Mouse (Mus musculus): ENCODE measurements around the gene Troap. TPM values are rescaled to one million over a fixed set of nuclear protein-coding genes. Genes with fewer than 3 reads are reported as not detected.

The Troap gene
- polyA plus RNA-seq, 1 experiment from 2014 or later: 23.8 TPM

DNA sequence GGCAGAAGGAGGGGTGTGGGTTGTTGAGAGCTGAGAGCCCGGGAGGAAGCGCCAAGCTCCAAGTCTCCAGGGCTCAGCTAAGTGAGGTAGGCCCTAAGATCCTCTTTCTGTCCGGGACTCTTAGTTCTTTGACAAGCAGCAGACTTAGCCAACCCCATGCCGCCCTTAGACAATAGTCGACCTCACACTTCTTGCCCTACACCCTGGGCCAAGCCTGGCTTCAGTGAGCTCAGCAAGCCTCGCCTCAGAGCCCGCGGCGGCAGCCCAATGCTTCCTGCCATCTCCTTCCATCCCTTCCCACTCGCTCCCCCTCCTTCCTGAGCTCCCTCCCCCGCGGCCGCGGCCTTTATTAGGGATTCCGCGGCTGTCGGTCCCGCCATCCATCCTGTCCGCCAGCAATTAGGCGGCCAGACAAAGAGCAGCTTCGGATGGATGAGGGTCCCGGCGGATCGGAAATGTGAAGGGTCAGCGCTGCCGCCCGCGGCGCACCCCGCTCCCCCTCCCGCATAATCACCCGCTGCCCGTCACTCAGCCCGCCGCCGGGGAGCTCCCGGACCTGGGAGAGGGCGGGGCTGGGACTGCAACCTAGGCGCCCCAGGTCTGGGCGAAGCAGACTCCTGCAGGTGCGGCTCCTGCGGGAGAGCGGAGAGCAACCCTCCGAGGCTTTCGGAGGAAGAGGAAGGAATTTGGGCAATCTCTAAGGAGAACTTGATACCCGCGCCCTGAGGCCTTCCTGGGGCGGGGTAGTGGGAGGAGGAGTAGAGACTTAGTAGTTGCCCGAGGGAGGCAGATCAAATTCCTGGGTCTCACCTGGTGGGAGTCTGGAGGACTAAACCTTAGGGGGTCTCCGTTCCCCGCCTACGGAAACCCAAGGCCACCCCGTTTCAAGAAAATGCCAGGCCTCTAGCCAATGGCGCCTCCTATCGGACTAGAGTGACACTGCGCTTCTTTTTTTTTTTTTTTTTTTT, 19.2 kb downstream of the Troap start:
- DNase-seq (ENCODE audit: low spot score) (peak; percentile 69), ATAC-seq (replicated peaks; ENCODE audit: insufficient number of reproducible peaks, low FRiP score, low TSS enrichment, low read depth) (peak; percentile 40; the same call in 1 of the 2 replicates)
- Histone ChIP-seq H3K9ac (replicated peaks; ENCODE audit: low read length) (peak overlapping the region; percentile 54), H3K36me3 (replicated peaks; ENCODE audit: control insufficient read depth, insufficient read depth, low read depth, low read length) (no peaks in the 10 kb centered on the region), H3K4me2 (ENCODE audit: low read depth, low read length) (peak overlapping the region; percentile 90), H3K27ac (replicated peaks; ENCODE audit: low read depth, low read length) (peak overlapping the region; percentile 13; the same call in 1 of the 2 replicates), H3K27me3 (ENCODE audit: control insufficient read depth, insufficient read depth, low read length) (peaks cover 76% of the 10 kb centered on the region), H3K4me3 (ENCODE audit: low read depth, low read length) (peak overlapping the region; percentile 40), H3K4me1 (ENCODE audit: control insufficient read depth, insufficient read depth, low read length) (peaks cover 21% of the 10 kb centered on the region), H3K9me3 (replicated peaks; ENCODE audit: control insufficient read depth, low read length) (no peaks in the 10 kb centered on the region)
- under 1% methylated on average over 56 of the region's 56 CpGs for WGBS

DNA sequence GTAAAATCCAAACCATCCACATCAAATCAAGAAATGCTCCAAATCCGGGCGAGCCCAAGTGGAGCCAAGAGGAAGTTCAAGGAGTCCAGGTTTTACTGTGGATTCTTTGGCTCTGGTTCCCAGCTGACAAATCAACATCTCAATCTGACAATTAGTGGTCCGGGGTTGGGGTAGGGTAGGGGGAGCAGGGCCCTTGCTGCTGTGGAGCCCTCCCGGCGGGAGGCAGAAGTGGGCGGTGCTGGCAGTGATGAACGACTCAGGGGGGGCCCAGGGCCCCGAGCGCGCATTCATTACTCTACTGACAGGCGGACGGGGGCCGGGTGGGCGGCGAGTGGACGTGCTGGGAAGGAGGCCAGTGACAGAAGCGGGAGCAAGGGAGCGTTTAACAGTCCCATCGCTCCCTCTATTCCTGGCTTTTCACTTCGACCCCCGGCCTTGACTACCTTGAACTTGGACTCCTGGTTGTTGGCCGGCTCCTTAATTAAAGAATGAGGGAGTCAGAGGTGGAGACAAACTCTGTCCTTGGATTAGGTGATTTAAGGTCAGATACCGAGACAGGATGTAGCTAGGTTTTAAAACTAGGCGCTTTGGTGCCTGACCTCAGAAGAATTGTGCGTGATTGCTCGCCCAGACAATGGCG, 20.4 kb downstream of the Troap start:
- peaks cover 21% of the 10 kb centered on the region for H3K4me1 ChIP-seq (ENCODE audit: control insufficient read depth, insufficient read depth, low read length)
- no peak overlapping the region; the same call in 1 of the 2 replicates for H3K4me2 ChIP-seq (ENCODE audit: low read depth, low read length)
- H3K9me3 ChIP-seq (replicated peaks; ENCODE audit: control insufficient read depth, low read length): no peaks in the 10 kb centered on the region
- DNase-seq (ENCODE audit: low spot score) (peak; percentile 27), ATAC-seq (replicated peaks; ENCODE audit: insufficient number of reproducible peaks, low FRiP score, low TSS enrichment, low read depth) (no peak)
- no peak overlapping the region for H3K4me3 ChIP-seq (ENCODE audit: low read depth, low read length)
- no peak overlapping the region for H3K9ac ChIP-seq (replicated peaks; ENCODE audit: low read length)
- H3K36me3 ChIP-seq (replicated peaks; ENCODE audit: control insufficient read depth, insufficient read depth, low read depth, low read length): no peaks in the 10 kb centered on the region
- 1% methylated on average over 27 of the region's 27 CpGs for WGBS
- H3K27ac ChIP-seq (replicated peaks; ENCODE audit: low read depth, low read length): no peak overlapping the region
- peaks cover 77% of the 10 kb centered on the region for H3K27me3 ChIP-seq (ENCODE audit: control insufficient read depth, insufficient read depth, low read length)

DNA sequence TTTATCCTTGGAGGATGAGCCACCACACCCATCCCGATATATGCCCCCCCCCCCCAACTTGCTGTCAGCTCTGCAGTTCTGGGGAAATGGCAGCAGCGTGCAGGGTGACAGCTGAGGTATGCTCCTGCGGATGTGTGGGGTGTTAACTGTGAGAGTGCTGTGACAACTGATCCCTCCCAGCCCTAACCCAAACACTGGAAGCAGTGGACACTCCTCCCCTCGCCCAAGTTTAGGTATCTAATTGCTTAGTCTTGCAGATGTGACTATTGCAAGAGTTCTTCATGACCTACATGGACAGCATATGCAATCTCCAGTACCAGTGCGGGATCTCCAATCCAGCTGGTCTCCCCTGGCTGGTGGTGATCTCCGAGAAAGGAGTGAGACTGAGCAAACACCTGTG, 21.0 kb downstream of the Troap start:
- Histone ChIP-seq H3K36me3 (replicated peaks; ENCODE audit: control insufficient read depth, insufficient read depth, low read depth, low read length) (no peaks in the 10 kb centered on the region), H3K9me3 (replicated peaks; ENCODE audit: control insufficient read depth, low read length) (no peaks in the 10 kb centered on the region), H3K4me1 (ENCODE audit: control insufficient read depth, insufficient read depth, low read length) (peaks cover 21% of the 10 kb centered on the region), H3K4me2 (ENCODE audit: low read depth, low read length) (no peak overlapping the region), H3K4me3 (ENCODE audit: low read depth, low read length) (no peak overlapping the region), H3K27ac (replicated peaks; ENCODE audit: low read depth, low read length) (no peak overlapping the region), H3K9ac (replicated peaks; ENCODE audit: low read length) (no peak overlapping the region), H3K27me3 (ENCODE audit: control insufficient read depth, insufficient read depth, low read length) (peaks cover 75% of the 10 kb centered on the region)
- WGBS: 4% methylated on average over 6 of the region's 6 CpGs
- DNase-seq (ENCODE audit: low spot score) (no peak), ATAC-seq (replicated peaks; ENCODE audit: insufficient number of reproducible peaks, low FRiP score, low TSS enrichment, low read depth) (no peak)

DNA sequence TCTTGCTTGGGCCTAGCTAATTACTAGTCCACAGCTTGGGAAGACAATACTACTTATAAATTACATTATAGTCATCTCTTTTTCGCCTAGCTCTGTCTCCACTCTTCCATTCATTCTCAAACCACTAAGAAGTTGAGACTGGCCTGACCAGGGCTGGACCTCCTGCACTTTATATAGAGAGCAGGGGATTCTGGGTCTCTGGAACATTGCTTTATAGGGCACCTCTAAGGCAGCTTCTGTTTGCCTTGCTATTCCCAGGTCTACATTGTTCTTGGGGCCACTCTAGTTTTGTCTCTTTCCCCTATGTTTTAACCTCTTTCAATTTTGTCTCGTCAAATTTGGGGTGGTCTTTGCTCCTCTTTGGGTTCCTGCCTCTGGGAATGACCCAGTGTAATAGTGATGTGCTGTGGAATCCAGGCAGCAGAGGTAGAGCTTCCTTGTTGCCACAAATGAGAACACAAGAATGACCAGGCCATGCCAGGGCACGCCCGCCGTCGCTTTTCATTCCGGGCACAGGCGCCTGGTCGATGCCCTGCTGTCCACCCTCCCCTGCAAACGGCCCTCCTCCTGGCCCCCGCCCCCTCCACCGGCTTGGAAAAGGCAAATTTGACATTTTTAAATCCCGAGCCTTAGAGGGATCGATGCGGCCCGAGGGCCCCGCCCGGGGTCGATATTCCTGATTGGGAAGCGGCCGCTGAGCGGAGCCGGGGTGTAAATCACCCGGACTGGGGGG, 21.9 kb downstream of the Troap start:
- H3K27me3 ChIP-seq (ENCODE audit: control insufficient read depth, insufficient read depth, low read length): peaks cover 70% of the 10 kb centered on the region

DNA sequence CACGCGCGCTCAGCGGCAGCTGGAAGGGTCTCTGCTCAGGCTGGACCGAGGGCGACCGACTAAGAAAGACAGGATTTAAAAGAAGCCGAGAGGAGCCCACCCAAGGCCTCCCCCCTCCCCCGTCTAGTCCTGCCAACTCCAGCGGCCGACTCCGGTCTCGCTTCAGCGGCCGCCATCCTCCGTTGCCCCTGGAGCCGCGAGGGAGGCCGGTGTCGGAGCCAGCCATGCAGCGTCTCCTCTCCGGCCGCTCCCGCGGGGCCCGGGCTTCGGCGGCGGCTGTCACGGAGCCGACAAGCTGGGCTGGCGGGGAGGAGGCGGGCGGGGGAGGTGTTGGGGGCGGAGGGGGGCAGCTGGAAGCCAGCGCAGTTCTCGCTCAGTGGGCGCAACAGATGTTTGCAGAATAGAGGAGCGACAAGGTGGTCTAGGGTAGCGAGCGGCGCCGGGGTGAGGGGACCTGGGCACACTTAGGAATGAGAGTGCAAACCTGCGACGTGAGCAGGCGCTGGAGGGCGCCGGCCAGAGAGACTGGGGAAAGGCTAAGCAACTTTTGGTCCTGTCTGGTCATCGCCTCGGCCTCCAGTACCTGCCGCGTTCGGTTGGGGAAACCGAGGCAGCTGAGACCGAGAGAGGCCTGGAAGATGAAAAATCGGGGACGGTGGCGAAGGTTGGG, 22.6 kb downstream of the Troap start:
- H3K27me3 ChIP-seq (ENCODE audit: control insufficient read depth, insufficient read depth, low read length): peaks cover 67% of the 10 kb centered on the region
- 0 out of 2 replicates have a peak overlapping the region, but pooled peaks have one; percentile 5 for H3K9ac ChIP-seq (replicated peaks; ENCODE audit: low read length)
- no peaks in the 10 kb centered on the region for H3K36me3 ChIP-seq (replicated peaks; ENCODE audit: control insufficient read depth, insufficient read depth, low read depth, low read length)
- H3K4me2 ChIP-seq (ENCODE audit: low read depth, low read length): peak overlapping the region; percentile 67
- H3K9me3 ChIP-seq (replicated peaks; ENCODE audit: control insufficient read depth, low read length): no peaks in the 10 kb centered on the region
- DNase-seq (ENCODE audit: low spot score): peak; percentile 53
- peak overlapping the region; percentile 34 for H3K4me3 ChIP-seq (ENCODE audit: low read depth, low read length)
- WGBS: under 1% methylated on average over 56 of the region's 58 CpGs
- peaks cover 21% of the 10 kb centered on the region for H3K4me1 ChIP-seq (ENCODE audit: control insufficient read depth, insufficient read depth, low read length)
- H3K27ac ChIP-seq (replicated peaks; ENCODE audit: low read depth, low read length): no peak overlapping the region
- no peak for ATAC-seq (replicated peaks; ENCODE audit: insufficient number of reproducible peaks, low FRiP score, low TSS enrichment, low read depth)

More for the DNA sequence above, 21.9 kb downstream of the Troap start:
- Histone ChIP-seq H3K4me1 (ENCODE audit: control insufficient read depth, insufficient read depth, low read length) (peaks cover 21% of the 10 kb centered on the region), H3K4me3 (ENCODE audit: low read depth, low read length) (peak overlapping the region; percentile 34), H3K9me3 (replicated peaks; ENCODE audit: control insufficient read depth, low read length) (no peaks in the 10 kb centered on the region), H3K36me3 (replicated peaks; ENCODE audit: control insufficient read depth, insufficient read depth, low read depth, low read length) (no peaks in the 10 kb centered on the region), H3K9ac (replicated peaks; ENCODE audit: low read length) (no peak overlapping the region), H3K27ac (replicated peaks; ENCODE audit: low read depth, low read length) (no peak overlapping the region), H3K4me2 (ENCODE audit: low read depth, low read length) (peak overlapping the region; percentile 67)
- WGBS: 3% methylated on average over 24 of the region's 24 CpGs
- DNase-seq (ENCODE audit: low spot score) (no peak), ATAC-seq (replicated peaks; ENCODE audit: insufficient number of reproducible peaks, low FRiP score, low TSS enrichment, low read depth) (no peak)

DNA sequence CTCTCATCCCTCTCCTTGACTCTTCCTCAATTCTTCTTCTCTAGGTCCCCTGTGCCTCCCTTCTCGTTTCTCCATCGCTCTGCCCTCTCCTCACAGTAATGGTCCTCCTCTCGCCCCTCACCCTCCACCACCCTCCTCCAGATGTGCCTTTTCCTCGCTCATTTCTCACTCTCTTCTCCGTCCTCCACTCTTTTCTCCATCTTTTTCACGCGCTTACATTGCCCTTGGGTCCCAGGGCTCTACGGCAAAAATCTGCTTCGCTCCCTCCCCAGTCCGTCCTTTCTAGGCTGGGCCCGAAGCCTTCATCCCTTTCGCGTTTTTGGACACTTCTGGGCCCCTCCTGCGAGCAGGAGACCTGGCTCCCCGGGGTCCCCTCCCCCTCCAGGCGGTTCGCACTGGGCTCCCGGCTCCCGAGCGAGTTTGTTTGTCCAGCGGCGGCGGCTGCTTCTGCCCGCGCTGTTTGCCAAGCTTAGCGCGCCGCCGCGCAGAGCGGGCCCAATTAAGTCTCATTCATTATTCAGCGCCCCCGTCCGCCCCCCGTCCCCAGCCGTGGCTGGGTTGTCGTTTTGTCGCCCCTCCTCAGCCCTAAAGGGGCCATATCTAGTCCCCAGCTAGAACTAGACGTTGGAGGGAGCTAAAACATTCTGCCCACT, 23.6 kb downstream of the Troap start:
- Histone ChIP-seq H3K36me3 (replicated peaks; ENCODE audit: control insufficient read depth, insufficient read depth, low read depth, low read length) (no peaks in the 10 kb centered on the region), H3K4me1 (ENCODE audit: control insufficient read depth, insufficient read depth, low read length) (peaks cover 21% of the 10 kb centered on the region), H3K27me3 (ENCODE audit: control insufficient read depth, insufficient read depth, low read length) (peaks cover 58% of the 10 kb centered on the region), H3K4me2 (ENCODE audit: low read depth, low read length) (peak overlapping the region; percentile 67), H3K9me3 (replicated peaks; ENCODE audit: control insufficient read depth, low read length) (no peaks in the 10 kb centered on the region), H3K27ac (replicated peaks; ENCODE audit: low read depth, low read length) (no peak overlapping the region), H3K9ac (replicated peaks; ENCODE audit: low read length) (peak overlapping the region; percentile 22), H3K4me3 (ENCODE audit: low read depth, low read length) (peak overlapping the region; percentile 34)
- DNase-seq (ENCODE audit: low spot score) (peak; percentile 49), ATAC-seq (replicated peaks; ENCODE audit: insufficient number of reproducible peaks, low FRiP score, low TSS enrichment, low read depth) (no peak)
- 1% methylated on average over 39 of the region's 39 CpGs for WGBS

DNA sequence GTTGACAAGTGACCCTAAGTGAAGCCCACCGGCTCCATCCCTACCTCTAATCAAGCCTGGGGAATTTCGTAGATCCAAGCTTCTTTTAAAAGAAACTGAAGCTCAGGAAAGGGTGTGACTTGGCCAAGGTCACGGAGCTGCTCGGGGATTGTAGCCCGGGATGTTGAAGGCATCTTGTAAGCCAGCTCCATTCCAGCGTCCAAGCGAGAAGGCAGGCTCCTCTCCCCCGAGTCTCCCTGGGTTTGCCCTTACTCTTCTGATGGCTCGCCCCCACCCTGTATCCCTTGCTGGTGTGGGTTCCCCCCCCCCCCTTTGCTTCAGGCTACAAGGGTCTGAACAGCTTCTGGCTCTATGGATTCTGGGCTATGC, 24.1 kb downstream of the Troap start:
- ATAC-seq (replicated peaks; ENCODE audit: insufficient number of reproducible peaks, low FRiP score, low TSS enrichment, low read depth): no peak
- H3K4me1 ChIP-seq (ENCODE audit: control insufficient read depth, insufficient read depth, low read length): peaks cover 21% of the 10 kb centered on the region
- WGBS: 2% methylated on average over 9 of the region's 9 CpGs

More for the DNA sequence above, 24.1 kb downstream of the Troap start:
- Histone ChIP-seq H3K4me2 (ENCODE audit: low read depth, low read length) (peak overlapping the region; percentile 67; the same call in 1 of the 2 replicates), H3K36me3 (replicated peaks; ENCODE audit: control insufficient read depth, insufficient read depth, low read depth, low read length) (no peaks in the 10 kb centered on the region), H3K27ac (replicated peaks; ENCODE audit: low read depth, low read length) (no peak overlapping the region), H3K27me3 (ENCODE audit: control insufficient read depth, insufficient read depth, low read length) (peaks cover 53% of the 10 kb centered on the region), H3K4me3 (ENCODE audit: low read depth, low read length) (peak overlapping the region; percentile 34; the same call in 1 of the 2 replicates), H3K9me3 (replicated peaks; ENCODE audit: control insufficient read depth, low read length) (no peaks in the 10 kb centered on the region), H3K9ac (replicated peaks; ENCODE audit: low read length) (no peak overlapping the region)
- DNase-seq (ENCODE audit: low spot score): peak; percentile 27
